Mouse (Mus musculus): ENCODE data around the gene Rpl18a.

The Rpl18a gene

GRCm38 (mm10) chr8:70852595-70853231 is 44.5 kb downstream of the Rpl18a start:
- DNase-seq: peak in 1 of 2 experiments; percentile 1

- peak in 1 of 2 experiments; percentile 3 for DNase-seq
Observed at GRCm38 (mm10) chr8:70851837-70852236, 45.4 kb downstream of the Rpl18a start.

GRCm38 (mm10) chr8:70850947-70851346 is 46.3 kb downstream of the Rpl18a start:
- DNase-seq: no peak

- DNase-seq: no peak
Observed at GRCm38 (mm10) chr8:70850132-70850845, 46.9 kb downstream of the Rpl18a start.

- DNase-seq: no peak
Observed at GRCm38 (mm10) chr8:70849333-70849990, 47.8 kb downstream of the Rpl18a start.

- peak in 1 of 2 experiments; percentile 50 for DNase-seq
Observed at GRCm38 (mm10) chr8:70846371-70847154, 50.6 kb downstream of the Rpl18a start.

- no peak for DNase-seq
Observed at GRCm38 (mm10) chr8:70845108-70845507, 52.1 kb downstream of the Rpl18a start.

Data from kidney, postnatal 4 days (tissue).